Mouse (Mus musculus) ES-Bruce4 (cell line): ENCODE data around the gene Tmem86b. TPM values are rescaled to one million over a fixed set of nuclear protein-coding genes. Genes with fewer than 3 reads are reported as not detected.

Experiments used
- H3K27ac ChIP-seq: 2 replicates; pipeline ENCODE4 v1.5.1; 2012; ENCODE audit warnings: low read length, inconsistent platforms; ENCODE audit not compliant: insufficient read depth
- H3K27me3 ChIP-seq: 2 replicates; pipeline ENCODE4 v1.6.1; 2012; ENCODE audit warnings: mild to moderate bottlenecking, low read length, inconsistent platforms; ENCODE audit not compliant: control insufficient read depth, poor library complexity, insufficient read depth, severe bottlenecking
- H3K36me3 ChIP-seq: 2 replicates; pipeline ENCODE4 v1.6.1; 2012; ENCODE audit warnings: inconsistent platforms, mild to moderate bottlenecking, low read length, moderate library complexity; ENCODE audit not compliant: control insufficient read depth, poor library complexity, insufficient read depth, severe bottlenecking
- H3K4me1 ChIP-seq: one replicate; pipeline ENCODE4 v1.8.1; 2011; ENCODE audit warnings: low read length; ENCODE audit not compliant: control insufficient read depth, insufficient read depth
- H3K4me3 ChIP-seq: 2 replicates; pipeline ENCODE4 v1.5.1; 2011; ENCODE audit warnings: low read depth, mild to moderate bottlenecking, low read length
- H3K9ac ChIP-seq: 2 replicates; pipeline ENCODE4 v1.6.1; 2012; ENCODE audit warnings: low read depth, mild to moderate bottlenecking, inconsistent platforms; ENCODE audit not compliant: poor library complexity, severe bottlenecking
- H3K9me3 ChIP-seq: replicated peaks from 2 replicates; pipeline ENCODE4 v1.6.1; 2012; ENCODE audit warnings: mild to moderate bottlenecking, low read length, inconsistent platforms; ENCODE audit not compliant: control insufficient read depth, poor library complexity, insufficient read depth, severe bottlenecking
- CTCF ChIP-seq: IDR thresholded peaks from one replicate; pipeline ENCODE4 v1.8.1; 2011; ENCODE audit warnings: low read depth, low read length
- EP300 ChIP-seq: IDR thresholded peaks from 2 replicates; pipeline ENCODE4 v1.6.1; 2011; ENCODE audit warnings: low read depth, low read length; ENCODE audit not compliant: insufficient read depth
- POLR2A ChIP-seq: IDR thresholded peaks from one replicate; pipeline ENCODE4 v1.8.1; 2011; ENCODE audit warnings: low read length; ENCODE audit not compliant: insufficient read depth
- polyA plus RNA-seq: library from polyadenylated mRNA; stranded (reverse); fragments of >200 nt; gene quantifications from 2 replicates; pipeline ENCODE4 v1.2.4, GENCODE M21; 2011; ENCODE audit warnings: low read depth; ENCODE audit not compliant: missing spikeins, insufficient read depth, insufficient read length

Gene Tmem86b
- polyA plus RNA-seq, 1 experiment = 5.5 TPM

- no peak overlapping the region for H3K4me3 ChIP-seq
- TF ChIP-seq POLR2A (no peak), EP300 (no peak), CTCF (no peak)
- no peaks in the 10 kb centered on the region for H3K36me3 ChIP-seq
- H3K4me1 ChIP-seq = no peaks in the 10 kb centered on the region
- no peak overlapping the region for H3K9ac ChIP-seq
- no peaks in the 10 kb centered on the region for H3K27me3 ChIP-seq
- no peak overlapping the region for H3K27ac ChIP-seq
- no peaks in the 10 kb centered on the region for H3K9me3 ChIP-seq
Observed at GRCm38 (mm10) chr7:4612956-4613355, 18.3 kb downstream of the Tmem86b start.

GRCm38 (mm10) chr7:4612386-4612785 is 18.8 kb downstream of the Tmem86b start:
- H3K4me1 ChIP-seq = no peaks in the 10 kb centered on the region
- H3K36me3 ChIP-seq = no peaks in the 10 kb centered on the region
- H3K4me3 ChIP-seq = no peak overlapping the region
- TF ChIP-seq CTCF (no peak), POLR2A (no peak), EP300 (no peak)
- H3K27ac ChIP-seq = no peak overlapping the region
- no peaks in the 10 kb centered on the region for H3K27me3 ChIP-seq
- H3K9ac ChIP-seq = no peak overlapping the region
- no peaks in the 10 kb centered on the region for H3K9me3 ChIP-seq

GRCm38 (mm10) chr7:4611921-4612341 is 19.3 kb downstream of the Tmem86b start:
- Histone ChIP-seq H3K4me1 (no peaks in the 10 kb centered on the region), H3K27ac (no peak overlapping the region), H3K27me3 (no peaks in the 10 kb centered on the region), H3K36me3 (no peaks in the 10 kb centered on the region), H3K4me3 (no peak overlapping the region), H3K9me3 (no peaks in the 10 kb centered on the region), H3K9ac (no peak overlapping the region)
- TF ChIP-seq CTCF = no peak
- no peak for TF ChIP-seq EP300
- TF ChIP-seq POLR2A = no peak

- TF ChIP-seq EP300 = no peak
- TF ChIP-seq CTCF = no peak
- TF ChIP-seq POLR2A = no peak
- H3K36me3 ChIP-seq = no peaks in the 10 kb centered on the region
Observed at GRCm38 (mm10) chr7:4611511-4611910, 19.7 kb downstream of the Tmem86b start.

GRCm38 (mm10) chr7:4608002-4608401 is 23.2 kb downstream of the Tmem86b start:
- Histone ChIP-seq H3K27me3 (no peaks in the 10 kb centered on the region), H3K9ac (no peak overlapping the region), H3K9me3 (no peaks in the 10 kb centered on the region), H3K4me3 (no peak overlapping the region), H3K36me3 (no peaks in the 10 kb centered on the region), H3K27ac (no peak overlapping the region), H3K4me1 (no peaks in the 10 kb centered on the region)
- TF ChIP-seq EP300 (no peak), POLR2A (no peak), CTCF (no peak)

More at GRCm38 (mm10) chr7:4611511-4611910, 19.7 kb downstream of the Tmem86b start:
- H3K27ac ChIP-seq = no peak overlapping the region
- no peaks in the 10 kb centered on the region for H3K4me1 ChIP-seq
- H3K4me3 ChIP-seq = no peak overlapping the region
- H3K9ac ChIP-seq = no peak overlapping the region
- H3K27me3 ChIP-seq = no peaks in the 10 kb centered on the region
- H3K9me3 ChIP-seq = no peaks in the 10 kb centered on the region

GRCm38 (mm10) chr7:4603873-4604272 is 27.3 kb downstream of the Tmem86b start, which contains the start of gene Ptprh:
Gene Ptprh (minus strand): TSS chr7:4604041.
- H3K9ac ChIP-seq = no peak within 1 kb of the TSS
- no peaks in the 10 kb centered on the region for H3K27me3 ChIP-seq
- no peaks in the 10 kb centered on the region; the same call in 1 of the 2 replicates for H3K9me3 ChIP-seq
- H3K4me1 ChIP-seq = no peaks in the 10 kb centered on the region
- H3K36me3 ChIP-seq = no peaks in the 10 kb centered on the region
- TF ChIP-seq POLR2A = no peak
- TF ChIP-seq CTCF = no peak
- TF ChIP-seq EP300 = no peak
- H3K27ac ChIP-seq = no peak within 1 kb of the TSS
- no peak within 1 kb of the TSS for H3K4me3 ChIP-seq
